Mouse (Mus musculus) heart, postnatal 0 days (tissue): ENCODE results near the gene Cadm4. TPM values are rescaled to one million over a fixed set of nuclear protein-coding genes. Genes with fewer than 3 reads are reported as not detected.
A peak's percentile ranks its signal among the peaks of the same experiment; 100 is the strongest.

Source experiments
- ATAC-seq: fragments of 200-750 bp; cut with Nextera tagmentation; 2 replicates; pipeline ENCODE4 v1.8.0; 2017; ENCODE audit warnings: low read depth, moderate number of reproducible peaks, moderate library complexity; ENCODE audit not compliant: insufficient read depth
- DNase-seq: peaks from one replicate; pipeline ENCODE4 v3.0.0-alpha.2; 2016; ENCODE audit warnings: low spot score
- H3K27ac ChIP-seq: fragments of 300-500 bp; sonication (generic); 2 replicates; pipeline ENCODE4 v1.5.1; 2014; ENCODE audit warnings: low read depth, mild to moderate bottlenecking
- H3K27me3 ChIP-seq: fragments of 300-500 bp; sonication (generic); 2 replicates; pipeline ENCODE4 v1.6.1; 2014; ENCODE audit warnings: low read length, mixed read lengths; ENCODE audit not compliant: control insufficient read depth, insufficient read depth
- H3K36me3 ChIP-seq: fragments of 300-500 bp; sonication (generic); replicated peaks from 2 replicates; pipeline ENCODE4 v1.6.1; 2014; ENCODE audit warnings: low read length, mixed read lengths; ENCODE audit not compliant: control insufficient read depth, insufficient read depth
- H3K4me1 ChIP-seq: fragments of 300-500 bp; sonication (generic); 2 replicates; pipeline ENCODE4 v1.6.1; 2014; ENCODE audit warnings: antibody characterized with exemption; ENCODE audit not compliant: control insufficient read depth, insufficient read depth
- H3K4me2 ChIP-seq: fragments of 300-500 bp; sonication (generic); 2 replicates; pipeline ENCODE4 v1.6.1; 2014; ENCODE audit warnings: low read depth, mild to moderate bottlenecking, low read length, moderate library complexity
- H3K4me3 ChIP-seq: fragments of 300-500 bp; sonication (generic); 2 replicates; pipeline ENCODE4 v1.5.1; 2014; ENCODE audit warnings: low read depth, low read length
- H3K9ac ChIP-seq: fragments of 300-500 bp; sonication (generic); replicated peaks from 2 replicates; pipeline ENCODE4 v1.6.1; 2014; ENCODE audit warnings: low read depth, low read length, mixed read lengths
- H3K9me3 ChIP-seq: fragments of 300-500 bp; sonication (generic); replicated peaks from 2 replicates; pipeline ENCODE4 v1.6.1; 2016; ENCODE audit warnings: low read length; ENCODE audit not compliant: control insufficient read depth
- CTCF ChIP-seq: IDR thresholded peaks from 2 replicates; pipeline ENCODE4 v1.5.1; 2016; ENCODE audit warnings: antibody characterized with exemption, control low read depth, low read depth
- EP300 ChIP-seq: IDR thresholded peaks from 2 replicates; pipeline ENCODE4 v1.6.1; 2016; ENCODE audit warnings: antibody characterized with exemption, low read depth
- WGBS: fragments of 180-500 bp; shearing (Covaris S2); extraction: QIAGEN DNeasy Blood & Tissue Kit; methylation state at CpG from one replicate; pipeline ENCODE4 v1.1.7; 2014; 5-methylcytosine and 5-hydroxymethylcytosine counted together
- polyA plus RNA-seq: library from polyadenylated mRNA; unstranded; fragments of >200 nt; fragmentation: Nextera tagmentation; extraction: Ambion mirVana; gene quantifications from 2 replicates; pipeline ENCODE4 v1.2.1, GENCODE M21; 2015
- total RNA-seq: library from RNA; depleted of rRNA; stranded (reverse); fragments of >200 nt; gene quantifications from 2 replicates; pipeline ENCODE4 v1.2.3, GENCODE M21; 2014; ENCODE audit warnings: low replicate concordance

The Cadm4 gene
- total and polyA plus RNA-seq, 2 experiments from 2014 or later = 4.2 to 30.5 TPM

GRCm38 (mm10) chr7:24461376-24462051 is 20.3 kb upstream of the Cadm4 start:
- DNase-seq = no peak
- peak overlapping the region; percentile 11; the same call in 1 of the 2 replicates for H3K4me2 ChIP-seq
- WGBS = 36% methylated on average over 14 of the region's 14 CpGs

GRCm38 (mm10) chr7:24462388-24463319 is 19.2 kb upstream of the Cadm4 start, which contains the start of gene Plaur:
TSS of gene Plaur (plus strand) at chr7:24462484.
- H3K27me3 ChIP-seq = no peaks in the 10 kb centered on the region; the same call in 1 of the 2 replicates
- peak within 1 kb of the TSS; percentile 55 for H3K4me2 ChIP-seq
- no peak within 1 kb of the TSS; the same call in 1 of the 2 replicates for H3K9ac ChIP-seq
- TF ChIP-seq CTCF (no peak), EP300 (no peak)
- peaks cover 4% of the 10 kb centered on the region; the same call in 1 of the 2 replicates for H3K4me1 ChIP-seq
- DNase-seq (peak; percentile 56), ATAC-seq (peak; percentile 62)
- 3% methylated on average over 27 of the region's 27 CpGs for WGBS
- no peaks in the 10 kb centered on the region for H3K9me3 ChIP-seq
- peaks cover 8% of the 10 kb centered on the region; the same call in 1 of the 2 replicates for H3K36me3 ChIP-seq
- peak within 1 kb of the TSS; percentile 76 for H3K27ac ChIP-seq
- peak within 1 kb of the TSS; percentile 40 for H3K4me3 ChIP-seq

More at GRCm38 (mm10) chr7:24461376-24462051, 20.3 kb upstream of the Cadm4 start:
- no peak for ATAC-seq
- peak overlapping the region; percentile 51; the same call in 1 of the 2 replicates for H3K27ac ChIP-seq
- H3K27me3 ChIP-seq = no peaks in the 10 kb centered on the region; the same call in 1 of the 2 replicates
- peaks cover 4% of the 10 kb centered on the region; the same call in 1 of the 2 replicates for H3K4me1 ChIP-seq
- 0 out of 2 replicates have a peak, but pooled peaks cover 5% of the 10 kb centered on the region for H3K36me3 ChIP-seq
- no peak overlapping the region for H3K4me3 ChIP-seq
- no peaks in the 10 kb centered on the region for H3K9me3 ChIP-seq
- TF ChIP-seq CTCF = no peak
- TF ChIP-seq EP300 = no peak
- no peak overlapping the region for H3K9ac ChIP-seq

- H3K27ac ChIP-seq = no peak overlapping the region
- no peak overlapping the region for H3K4me2 ChIP-seq
- DNase-seq (no peak), ATAC-seq (no peak)
- no peaks in the 10 kb centered on the region for H3K4me1 ChIP-seq
- H3K27me3 ChIP-seq = no peaks in the 10 kb centered on the region; the same call in 1 of the 2 replicates
- TF ChIP-seq CTCF (no peak), EP300 (no peak)
- H3K9ac ChIP-seq = no peak overlapping the region
- peaks cover 8% of the 10 kb centered on the region; the same call in 1 of the 2 replicates for H3K36me3 ChIP-seq
- no peak overlapping the region for H3K4me3 ChIP-seq
- no peaks in the 10 kb centered on the region for H3K9me3 ChIP-seq
- 91% methylated on average over 6 of the region's 6 CpGs for WGBS
These were observed 15.0 kb upstream of the Cadm4 start for GRCm38 (mm10) chr7:24466835-24467234.

- no peak for ATAC-seq
- H3K36me3 ChIP-seq = peaks cover 8% of the 10 kb centered on the region; the same call in 1 of the 2 replicates
- no peaks in the 10 kb centered on the region for H3K9me3 ChIP-seq
- WGBS = 69% methylated on average over 5 of the region's 5 CpGs
- no peaks in the 10 kb centered on the region for H3K4me1 ChIP-seq
- H3K9ac ChIP-seq = no peak overlapping the region
- DNase-seq = no peak
- no peak overlapping the region for H3K27ac ChIP-seq
- H3K27me3 ChIP-seq = no peaks in the 10 kb centered on the region; the same call in 1 of the 2 replicates
- no peak overlapping the region for H3K4me3 ChIP-seq
- TF ChIP-seq CTCF = no peak
- no peak for TF ChIP-seq EP300
- H3K4me2 ChIP-seq = no peak overlapping the region
These were observed 13.9 kb upstream of the Cadm4 start for GRCm38 (mm10) chr7:24467886-24468285.

- H3K27me3 ChIP-seq = no peaks in the 10 kb centered on the region
- H3K4me1 ChIP-seq = no peaks in the 10 kb centered on the region
- 87% methylated on average over 3 of the region's 3 CpGs for WGBS
- no peak overlapping the region for H3K27ac ChIP-seq
- H3K4me2 ChIP-seq = no peak overlapping the region
- no peak overlapping the region for H3K4me3 ChIP-seq
- no peak overlapping the region for H3K9ac ChIP-seq
- ATAC-seq = no peak
- TF ChIP-seq CTCF (peak; percentile 31), EP300 (no peak)
- H3K9me3 ChIP-seq = no peaks in the 10 kb centered on the region
- DNase-seq = no peak
- peaks cover 8% of the 10 kb centered on the region; the same call in 1 of the 2 replicates for H3K36me3 ChIP-seq
These were observed 12.7 kb upstream of the Cadm4 start for GRCm38 (mm10) chr7:24469126-24469525.
